8 mouse cellular contexts compared by ENCODE assay signal in the genomic region with DNA sequence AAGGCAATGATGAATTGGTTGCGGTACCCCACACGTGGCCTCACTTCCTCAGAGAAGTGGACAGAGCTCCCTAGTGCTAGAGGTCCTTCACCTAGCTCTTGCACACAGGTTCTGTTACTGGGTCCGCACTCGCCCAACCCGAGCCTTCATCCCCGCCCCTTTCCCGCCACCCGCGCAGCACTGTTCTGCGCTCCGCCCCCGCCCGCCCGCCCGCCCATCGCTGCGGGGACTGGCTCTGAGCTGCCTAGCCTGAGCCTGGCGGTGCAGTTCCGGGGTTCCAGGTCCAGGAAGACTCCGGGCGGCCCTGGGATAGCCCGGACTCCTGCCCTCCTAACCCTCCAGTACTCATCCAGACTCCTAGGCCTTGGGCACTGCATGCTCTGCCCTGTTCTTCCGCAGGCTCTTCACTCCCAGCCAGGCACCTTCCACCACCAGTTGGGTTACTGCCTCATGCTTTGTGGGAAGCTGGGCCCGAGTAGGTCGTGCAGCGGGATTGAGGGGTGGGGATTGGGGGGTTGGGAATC.
DNase-seq lines count a peak whose midpoint lies in the region; ATAC-seq and TF ChIP-seq lines count a peak whose summit lies in the region.

No protein-coding gene starts in this region.

- peak; percentile 84 for DNase-seq in MEL (ENCODE audit: low read depth, low spot score)
- DNase-seq in cerebellum, adult 11-12 months = peak; percentile 66
- peak; percentile 18 to 25 for DNase-seq in layer of hippocampus, postnatal 14 days (ENCODE audit: low spot score in 2 of 2)
- DNase-seq in lung, postnatal 14 days = peak; percentile 30
- DNase-seq in ovary, postnatal 14 days (ENCODE audit: low spot score) = peak; percentile 14
- DNase-seq in thymus, postnatal 25 days = peak; percentile 38

- no peaks in the 10 kb centered on the region for H3K9me3 ChIP-seq in MEL (replicated peaks; ENCODE audit: insufficient read depth, low read length)
- no peaks in the 10 kb centered on the region for H3K9me3 ChIP-seq in forebrain, embryonic 16.5 days (ENCODE audit: control insufficient read depth, low read length)
- H3K9me3 ChIP-seq in hindbrain, embryonic 12.5 days (replicated peaks) = no peaks in the 10 kb centered on the region

- TF ChIP-seq POLR2A in MEL (IDR thresholded peaks at IDR 0.05; ENCODE audit: control insufficient read depth in 1 of 2, insufficient read depth in 1 of 2, low read depth in 1 of 2, low read length in 2 of 2, poor library complexity in 1 of 2) = peak; percentile 54 to 70; a peak in 3 of 4 replicates

- peak overlapping the region; percentile 81 for H3K4me2 ChIP-seq in forebrain, embryonic 16.5 days (ENCODE audit: low read length)
- H3K4me2 ChIP-seq in hindbrain, embryonic 12.5 days (replicated peaks) = peak overlapping the region; percentile 67

- no peak for TF ChIP-seq RAD21 in MEL (IDR thresholded peaks at IDR 0.05; ENCODE audit: low read depth, low read length)

- H3K36me3 ChIP-seq in MEL (ENCODE audit: control insufficient read depth in 1 of 2, insufficient read depth in 2 of 2, low read length in 2 of 2) = peaks cover 4 to 8% of the 10 kb centered on the region in 2 experiments; a peak in 3 of 4 replicates
- H3K36me3 ChIP-seq in forebrain, embryonic 16.5 days (ENCODE audit: control insufficient read depth, insufficient read depth) = no peaks in the 10 kb centered on the region
- no peaks in the 10 kb centered on the region for H3K36me3 ChIP-seq in hindbrain, embryonic 12.5 days

- H3K9ac ChIP-seq in MEL (ENCODE audit: control insufficient read depth, low read depth, low read length, poor library complexity, severe bottlenecking) = peak overlapping the region; percentile 88
- peak overlapping the region; percentile 55 for H3K9ac ChIP-seq in forebrain, embryonic 16.5 days (replicated peaks; ENCODE audit: low read depth, low read length)
- H3K9ac ChIP-seq in hindbrain, embryonic 12.5 days = peak overlapping the region; percentile 45

- no peak for TF ChIP-seq EP300 in MEL (IDR thresholded peaks at IDR 0.05; ENCODE audit: low read depth in 1 of 2, low read length in 2 of 2)

- no peak for TF ChIP-seq CTCF in MEL (IDR thresholded peaks at IDR 0.05 in 2 of 3, conservative IDR thresholded peaks at IDR 0.05 in 1 of 3; ENCODE audit: control insufficient read depth in 1 of 3, insufficient read depth in 1 of 3, low read depth in 2 of 3, low read length in 3 of 3, poor library complexity in 1 of 3, severe bottlenecking in 1 of 3)

- H3K79me2 ChIP-seq in MEL (ENCODE audit: control insufficient read depth, insufficient read depth, low read length, poor library complexity) = peaks cover 12% of the 10 kb centered on the region

- H3K27ac ChIP-seq in MEL (ENCODE audit: control insufficient read depth, low read depth, low read length) = peak overlapping the region; percentile 40; the same call in 1 of the 2 replicates
- H3K27ac ChIP-seq in forebrain, embryonic 16.5 days (ENCODE audit: low read length) = no peak overlapping the region
- H3K27ac ChIP-seq in hindbrain, embryonic 12.5 days = no peak overlapping the region

- H3K4me1 ChIP-seq in MEL (ENCODE audit: control insufficient read depth in 1 of 2, insufficient read depth in 2 of 2, low read length in 2 of 2) = peaks cover 4% of the 10 kb centered on the region in 2 experiments; a peak in 1 of 4 replicates
- H3K4me1 ChIP-seq in forebrain, embryonic 16.5 days (replicated peaks; ENCODE audit: control insufficient read depth, insufficient read depth, low read length) = no peaks in the 10 kb centered on the region; the same call in 1 of the 2 replicates
- no peaks in the 10 kb centered on the region for H3K4me1 ChIP-seq in hindbrain, embryonic 12.5 days

- ATAC-seq in forebrain, embryonic 16.5 days = peak; percentile 95
- peak; percentile 91 for ATAC-seq in hindbrain, embryonic 12.5 days (ENCODE audit: low FRiP score)

- peak overlapping the region; percentile 75 to 82 for H3K4me3 ChIP-seq in MEL (ENCODE audit: control insufficient read depth in 1 of 2, insufficient read depth in 1 of 2, low read depth in 2 of 2, low read length in 2 of 2)
- H3K4me3 ChIP-seq in forebrain, embryonic 16.5 days (replicated peaks; ENCODE audit: low read length) = peak overlapping the region; percentile 54
- H3K4me3 ChIP-seq in hindbrain, embryonic 12.5 days = peak overlapping the region; percentile 42

- H3K27me3 ChIP-seq in MEL (ENCODE audit: control insufficient read depth in 1 of 2, insufficient read depth in 2 of 2, low read length in 2 of 2) = no peaks in the 10 kb centered on the region
- no peaks in the 10 kb centered on the region for H3K27me3 ChIP-seq in forebrain, embryonic 16.5 days (replicated peaks; ENCODE audit: control insufficient read depth, insufficient read depth, low read length)
- H3K27me3 ChIP-seq in hindbrain, embryonic 12.5 days = no peaks in the 10 kb centered on the region

- 10% methylated on average over 25 of the region's 26 CpGs for WGBS in forebrain, embryonic 16.5 days
- WGBS in hindbrain, embryonic 12.5 days = 24% methylated on average over 22 of the region's 26 CpGs

TF ChIP-seq in MEL, 35 proteins besides CTCF, POLR2A, EP300 and RAD21:
- TF ChIP-seq MAZ (IDR thresholded peaks at IDR 0.05; ENCODE audit: low read depth, low read length) (no peak), NELFE (IDR thresholded peaks at IDR 0.05; ENCODE audit: low read depth, low read length) (peak; percentile 67), HCFC1 (IDR thresholded peaks at IDR 0.05; ENCODE audit: low read depth, low read length) (no peak), TBP (IDR thresholded peaks at IDR 0.05; ENCODE audit: low read depth, low read length) (0 out of 2 replicates have a peak, but pooled peaks have one; percentile 23), BHLHE40 (IDR thresholded peaks at IDR 0.05; ENCODE audit: borderline replicate concordance, low read depth, low read length) (no peak), TAL1 (IDR thresholded peaks at IDR 0.05; ENCODE audit: low read length) (no peak), POLR2AphosphoS2 (IDR thresholded peaks at IDR 0.05; ENCODE audit: low read length) (peak; percentile 72; the same call in 1 of the 2 replicates), ZMIZ1 (IDR thresholded peaks at IDR 0.05; ENCODE audit: low read depth, low read length) (no peak; the same call in 1 of the 2 replicates), KAT2A (conservative IDR thresholded peaks at IDR 0.05; ENCODE audit: low read depth, low read length) (no peak), SIN3A (IDR thresholded peaks at IDR 0.05; ENCODE audit: low read length) (peak; percentile 46), ZC3H11A (IDR thresholded peaks at IDR 0.05; ENCODE audit: low read depth, low read length) (no peak), GABPA (IDR thresholded peaks at IDR 0.05; ENCODE audit: low read depth, low read length) (no peak), ETS1 (IDR thresholded peaks at IDR 0.05; ENCODE audit: low read depth, low read length) (no peak), CHD2 (IDR thresholded peaks at IDR 0.05; ENCODE audit: low read length) (no peak), NRF1 (IDR thresholded peaks at IDR 0.05; ENCODE audit: insufficient read depth, low read depth, low read length, poor library complexity, severe bottlenecking) (no peak), JUND (IDR thresholded peaks at IDR 0.05; ENCODE audit: low read depth, low read length) (no peak), MEF2A (IDR thresholded peaks at IDR 0.05; ENCODE audit: extremely low read depth, insufficient replicate concordance, low read depth, low read length, poor library complexity, severe bottlenecking) (no peak), GATA1 (IDR thresholded peaks at IDR 0.05; ENCODE audit: low read depth, low read length) (no peak), POLR2AphosphoS5 (IDR thresholded peaks at IDR 0.05; ENCODE audit: borderline replicate concordance, low read depth, low read length) (no peak), TCF12 (IDR thresholded peaks at IDR 0.05; ENCODE audit: low read depth, low read length) (no peak; the same call in 1 of the 2 replicates), ZKSCAN1 (IDR thresholded peaks at IDR 0.05; ENCODE audit: low read depth, low read length) (no peak), E2F4 (IDR thresholded peaks at IDR 0.05; ENCODE audit: borderline replicate concordance, low read depth, low read length) (no peak), ZNF384 (IDR thresholded peaks at IDR 0.05; ENCODE audit: low read depth, low read length) (no peak), ELF1 (IDR thresholded peaks at IDR 0.05; ENCODE audit: low read depth, low read length) (peak; percentile 54; the same call in 1 of the 2 replicates), USF1 (IDR thresholded peaks at IDR 0.05; ENCODE audit: low read depth, low read length) (no peak), MYC (IDR thresholded peaks at IDR 0.05; ENCODE audit: low read depth, low read length) (no peak), UBTF (IDR thresholded peaks at IDR 0.05; ENCODE audit: borderline replicate concordance, insufficient read depth, low read depth, low read length) (no peak), MAX (IDR thresholded peaks at IDR 0.05; ENCODE audit: low read length) (no peak; the same call in 1 of the 2 replicates), MAFK (IDR thresholded peaks at IDR 0.05; ENCODE audit: borderline replicate concordance, low read depth, low read length) (no peak), CHD1 (IDR thresholded peaks at IDR 0.05; ENCODE audit: low read depth, low read length) (no peak), MXI1 (IDR thresholded peaks at IDR 0.05; ENCODE audit: low read depth, low read length) (no peak; the same call in none of the 2 replicates), USF2 (IDR thresholded peaks at IDR 0.05; ENCODE audit: borderline replicate concordance in 1 of 2, insufficient read depth in 1 of 2, low read depth in 1 of 2, low read length in 2 of 2) (no peak), RCOR1 (IDR thresholded peaks at IDR 0.05; ENCODE audit: low read depth, low read length) (no peak)

Comparison
In these comparisons a context has a peak if more than half of its experiments do, and no peak if none do; other contexts are left out.
1. DNase-seq: peak in every context shown above with its lines; median percentile 84 in MEL; 66 in cerebellum, adult 11-12 months; 38 in thymus, postnatal 25 days; 30 in lung, postnatal 14 days; 22 in layer of hippocampus, postnatal 14 days; 14 in ovary, postnatal 14 days.